Mouse (Mus musculus) kidney, postnatal 25 days (tissue): ENCODE results near the gene Ehbp1l1.

ENCODE experiments used
- DNase-seq, 2 experiments: peaks; one replicate each; pipeline ENCODE4 v3.0.0; 2021; ENCODE audit warnings: mixed read lengths in 2 of 2

Ehbp1l1 gene

GRCm38 (mm10) chr19:5665465-5665864 lies 60.7 kb downstream of the Ehbp1l1 start:
- no peak for DNase-seq

GRCm38 (mm10) chr19:5664669-5665257 lies 61.4 kb downstream of the Ehbp1l1 start:
- no peak for DNase-seq

- DNase-seq: peak; percentile 94 to 96
Observed at GRCm38 (mm10) chr19:5662981-5663913, 62.9 kb downstream of the Ehbp1l1 start, which contains the start of gene Sipa1. Sipa1 (minus strand) TSS chr19:5663707.

GRCm38 (mm10) chr19:5662310-5662709 lies 63.8 kb downstream of the Ehbp1l1 start:
- DNase-seq: no peak

GRCm38 (mm10) chr19:5660942-5661751 lies 65.0 kb downstream of the Ehbp1l1 start:
- peak; percentile 47 to 76 for DNase-seq
